Mouse (Mus musculus): ENCODE results near the gene Gm14393.
"Not testable (repeated sequence)": the region's sequence is repeated elsewhere in the genome, so short reads cannot be mapped to it uniquely, and the experiment has no call there.

Gm14393 gene

GRCm38 (mm10) chr2:175067681-175068261 lies at the start of gene Gm14393:
TSS of gene Gm14393 (minus strand) at chr2:175067781.
- DNase-seq (ENCODE audit: low spot score), result not testable (repeated sequence)

- DNase-seq (ENCODE audit: low spot score), result not testable (repeated sequence)
Observed at GRCm38 (mm10) chr2:175044268-175044667, 23.3 kb downstream of the Gm14393 start.

Data from lung, postnatal 25 days (tissue).